Mouse (Mus musculus) layer of hippocampus, adult 11-12 months (tissue): ENCODE measurements around the gene Gfral.
A peak's percentile ranks its signal among the peaks of the same experiment; 100 is the strongest.

Experiments used
- DNase-seq: peaks from one replicate; pipeline ENCODE4 v3.0.0; 2022; ENCODE audit warnings: low spot score

Gfral gene

DNA sequence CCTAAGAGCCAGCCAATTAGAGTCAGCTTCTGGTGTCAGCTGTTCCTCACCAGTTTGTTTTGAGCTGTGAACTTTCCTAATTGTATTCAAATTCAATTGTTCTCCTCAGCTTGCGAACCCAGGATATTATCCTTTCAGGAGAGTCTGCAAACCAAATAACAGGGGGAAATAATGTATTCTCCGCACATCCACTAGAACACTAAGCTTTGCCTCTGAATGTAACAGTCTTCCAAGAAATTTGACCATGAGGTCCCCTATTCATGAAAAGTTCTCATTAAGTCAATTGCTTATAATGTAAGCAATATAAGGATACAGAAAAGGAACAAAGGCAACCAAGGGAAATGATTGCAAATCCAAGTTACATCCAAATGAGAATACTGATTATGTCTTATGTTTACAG is at the start of gene Gfral:
Gfral (minus strand) TSS at position 101 of the 400 bp plus-strand sequence.
- DNase-seq, result no peak

DNA sequence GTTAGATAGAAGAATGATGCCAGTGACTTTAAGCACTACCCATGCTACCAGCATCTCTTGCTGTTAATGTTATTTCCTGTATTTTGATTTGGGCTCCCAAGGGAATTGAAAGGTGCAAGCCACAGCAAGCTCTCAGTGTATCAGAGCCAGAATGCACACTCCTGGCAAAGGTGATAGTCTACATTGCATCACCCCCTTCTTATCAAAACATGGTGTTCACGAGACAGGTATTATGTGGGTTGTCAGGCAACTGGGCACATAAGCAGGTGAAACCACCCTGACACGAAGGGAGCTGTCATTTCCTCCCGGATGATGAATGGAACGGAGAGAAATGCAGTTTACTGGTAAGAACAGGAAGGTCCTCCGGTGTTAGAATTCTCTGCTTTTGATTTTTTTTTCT is 44.3 kb upstream of the Gfral start:
- no peak for DNase-seq

DNA sequence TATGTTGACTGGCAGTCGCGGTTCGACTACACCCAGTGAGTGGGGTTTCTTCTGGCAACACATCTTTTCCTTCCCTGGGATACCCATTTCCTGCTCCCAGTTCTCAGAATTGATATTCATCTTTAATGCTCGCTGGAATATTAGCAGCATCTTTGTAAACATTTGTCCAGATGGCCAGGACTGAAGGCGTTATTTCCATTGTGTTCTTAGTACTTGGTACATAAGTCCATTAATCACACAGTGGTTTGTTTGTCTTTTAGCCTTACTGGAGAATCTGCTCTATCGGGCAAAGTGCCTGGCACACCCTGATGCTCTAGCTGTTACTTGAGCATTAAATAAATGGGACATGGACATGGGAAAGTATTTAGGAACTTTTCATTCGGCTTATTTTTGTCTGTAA is 39.1 kb upstream of the Gfral start:
- no peak for DNase-seq

DNA sequence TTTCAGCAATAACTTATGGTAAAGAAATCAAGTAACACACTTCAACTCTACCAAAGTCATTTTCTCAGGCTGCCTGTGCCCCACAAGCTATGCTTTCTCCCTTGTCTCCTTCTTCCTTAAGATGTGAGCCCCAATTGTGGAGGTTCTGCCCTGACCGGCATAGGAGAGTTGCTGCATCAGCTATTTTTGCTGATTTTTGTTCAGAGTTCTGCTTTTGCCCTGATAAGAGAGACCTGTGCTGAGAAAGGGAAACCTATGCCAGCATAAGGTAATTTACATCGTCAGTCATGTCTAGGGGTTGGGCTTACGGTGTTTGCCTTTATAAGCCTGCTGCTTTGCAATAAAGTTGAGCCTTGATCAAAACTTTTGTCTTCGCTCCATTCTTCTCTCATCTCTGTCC is 38.7 kb upstream of the Gfral start:
- DNase-seq, result no peak

DNA sequence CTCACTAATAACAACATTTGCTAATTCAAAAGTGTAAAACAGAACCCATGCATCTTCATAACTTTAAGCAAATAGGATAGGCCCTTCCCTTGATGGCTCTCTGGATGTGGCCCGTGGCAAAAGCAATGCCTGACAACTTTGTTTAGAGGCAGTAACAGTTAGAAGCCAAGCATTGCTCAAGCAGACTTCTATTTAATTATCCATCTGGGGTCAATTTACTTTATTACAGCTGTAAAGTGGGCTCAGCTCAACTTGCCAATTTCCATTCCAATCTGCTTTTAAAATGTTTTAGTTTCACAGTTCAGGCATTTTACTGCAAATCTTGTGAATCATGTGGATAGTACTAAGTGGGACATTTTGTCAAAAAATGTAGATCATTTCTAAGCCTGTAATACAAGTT is 28.9 kb upstream of the Gfral start:
- no peak for DNase-seq

DNA sequence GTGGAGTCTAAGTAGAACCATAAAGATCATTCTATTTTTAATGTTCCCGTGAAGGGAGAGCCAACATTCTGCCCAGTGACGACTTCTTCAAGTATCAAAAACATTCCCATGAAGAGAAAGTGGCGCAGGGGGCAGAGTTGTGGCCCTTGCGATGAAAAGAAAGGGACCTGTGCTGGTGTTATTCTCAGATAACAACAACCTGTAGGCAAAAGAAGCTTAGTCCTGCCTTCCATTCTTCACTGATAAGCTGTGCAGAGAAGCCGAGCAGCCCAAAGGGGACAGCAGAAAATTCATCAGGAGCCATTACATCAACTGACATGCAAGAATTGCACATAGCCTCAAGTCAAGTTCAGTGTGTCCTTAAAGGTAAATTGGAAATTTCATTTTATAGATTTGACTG is 24.5 kb upstream of the Gfral start:
- no peak for DNase-seq

DNA sequence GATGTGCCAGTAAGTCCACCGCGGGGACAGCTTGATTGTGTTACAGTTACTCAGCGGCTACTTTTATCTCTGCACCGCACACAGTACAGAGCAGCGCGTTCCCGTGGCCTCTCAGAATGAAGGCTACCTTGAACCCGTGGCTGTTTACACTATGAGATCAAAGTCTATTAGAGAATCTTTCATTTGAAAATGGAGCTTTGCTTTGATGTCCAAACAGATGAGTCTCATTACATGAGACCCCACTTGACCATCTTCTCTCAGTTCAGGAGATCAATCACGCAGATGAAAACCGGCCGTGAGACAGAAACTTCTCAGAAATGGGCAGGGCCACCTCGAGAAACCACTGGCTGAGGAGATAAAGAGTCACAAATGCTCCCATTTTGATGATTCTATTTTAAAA is 23.8 kb upstream of the Gfral start:
- DNase-seq, result no peak

DNA sequence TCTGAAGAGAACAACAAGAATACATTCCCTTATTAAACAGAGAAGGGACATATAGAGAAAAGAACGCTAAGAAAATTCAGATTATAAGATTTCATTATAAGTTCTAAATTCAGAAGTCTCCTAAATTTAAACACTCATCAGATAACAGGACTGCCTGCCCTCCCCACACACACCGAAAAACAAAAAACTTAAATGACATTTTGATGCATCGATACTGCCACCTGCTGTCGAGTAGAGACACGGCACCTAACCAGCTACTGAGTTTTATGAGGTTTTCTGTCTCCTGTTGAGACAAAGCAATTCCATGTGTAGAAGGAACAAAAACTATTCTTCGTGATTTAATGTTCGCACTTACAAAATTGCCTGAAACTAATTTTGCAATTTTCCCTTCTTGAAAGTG is 23.2 kb upstream of the Gfral start:
- DNase-seq, result peak; percentile 56

DNA sequence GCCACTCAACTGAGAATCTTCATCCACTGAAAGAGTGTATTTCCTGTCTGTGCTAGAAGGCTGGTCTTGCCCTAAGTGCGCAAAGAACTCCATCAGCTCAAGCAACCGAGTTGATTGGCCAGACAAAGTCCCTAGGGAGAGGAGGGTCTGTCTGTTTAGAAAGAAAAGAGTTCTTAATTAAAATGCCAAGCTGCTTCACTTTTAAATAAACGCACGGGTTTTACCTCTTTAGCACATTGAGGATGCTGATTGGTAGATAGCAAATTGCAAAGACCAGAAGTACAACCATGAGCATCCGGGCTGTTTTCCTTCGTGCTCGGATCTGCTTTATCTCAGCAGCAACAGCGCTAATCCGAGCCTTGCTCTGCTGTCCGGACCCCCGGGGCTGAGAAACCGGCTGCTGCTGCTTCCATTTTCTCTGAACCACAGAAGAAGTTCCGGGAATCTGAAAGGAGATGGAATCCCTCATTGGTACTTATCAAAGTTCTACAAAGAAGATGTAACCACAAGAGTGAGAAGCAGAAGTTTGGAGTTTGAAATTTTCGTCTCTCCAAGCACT is 22.6 kb upstream of the Gfral start:
- no peak for DNase-seq

DNA sequence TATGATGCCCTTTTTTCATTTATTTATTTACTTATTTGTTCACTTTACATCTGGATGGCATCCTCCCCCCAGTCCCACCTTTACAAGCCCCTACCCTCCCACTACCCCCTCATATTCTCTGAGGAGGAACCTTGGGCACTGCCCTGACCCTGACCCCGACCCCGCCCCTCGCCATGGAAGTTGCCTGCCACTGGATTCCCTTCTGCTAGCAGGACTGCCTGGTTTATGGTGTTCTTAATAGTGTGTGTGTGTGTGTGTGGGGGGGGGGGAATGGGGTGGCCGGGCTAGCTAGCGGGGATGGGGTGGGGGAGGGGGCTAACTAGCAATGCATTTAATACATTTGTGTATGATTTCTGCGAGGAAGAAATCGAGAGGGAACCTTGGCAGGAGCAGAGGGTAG is 21.4 kb upstream of the Gfral start:
- no peak for DNase-seq

DNA sequence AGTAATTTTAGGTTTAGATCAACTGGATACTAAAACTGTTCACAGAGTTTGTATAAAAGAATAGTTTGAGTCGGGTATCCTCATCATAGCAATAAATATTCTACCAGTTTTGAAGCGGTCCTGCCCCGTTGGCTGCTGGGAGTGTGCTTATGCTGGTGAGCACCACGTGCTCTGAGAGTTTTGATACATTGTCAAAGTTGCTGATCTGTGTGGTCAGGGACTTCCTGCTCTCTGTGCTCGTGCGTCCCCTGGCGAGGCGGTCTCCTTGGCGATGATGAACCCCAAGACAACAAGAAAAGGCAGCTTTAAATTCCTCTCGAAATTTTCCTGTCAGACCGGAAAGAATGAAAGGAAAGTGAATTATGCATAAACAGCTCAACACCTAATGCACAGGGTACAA is 16.9 kb upstream of the Gfral start:
- no peak for DNase-seq

DNA sequence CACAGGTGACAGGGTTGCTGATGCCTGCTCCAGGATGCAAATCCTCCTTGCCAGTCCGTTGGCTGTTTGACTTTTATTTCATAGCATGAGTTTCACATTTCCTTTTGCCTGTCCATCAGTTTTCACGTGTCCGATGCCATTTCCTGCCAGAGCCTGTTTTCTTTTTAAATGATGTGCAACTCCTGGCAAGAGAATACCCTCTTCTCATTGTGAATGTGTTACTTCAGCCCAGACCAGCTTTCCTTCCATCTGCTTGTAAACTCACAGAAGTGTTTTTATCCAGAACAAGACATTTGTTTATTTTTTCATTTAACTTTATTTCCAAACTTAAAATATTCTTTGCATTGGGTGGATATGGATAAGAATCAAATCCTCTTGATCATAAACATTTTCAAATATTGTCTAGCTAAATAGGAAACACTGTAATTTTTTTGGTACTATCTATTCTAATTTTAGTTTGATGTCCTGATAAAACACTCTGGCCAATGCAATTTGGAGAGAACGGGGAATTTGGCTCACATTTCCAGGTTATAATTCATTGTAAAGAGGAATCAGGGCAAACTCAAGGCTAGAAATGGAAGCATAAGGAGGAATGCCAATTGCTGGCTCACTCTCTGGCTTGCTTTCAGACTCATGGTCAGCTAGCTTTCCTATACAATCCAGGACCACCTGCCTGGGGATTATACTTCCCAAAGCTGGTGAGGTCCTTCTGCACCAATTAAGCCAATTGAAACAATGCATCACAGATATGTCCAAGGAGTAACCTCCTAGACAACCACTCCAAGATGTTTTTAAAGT is 3.9 kb upstream of the Gfral start:
- no peak for DNase-seq

DNA sequence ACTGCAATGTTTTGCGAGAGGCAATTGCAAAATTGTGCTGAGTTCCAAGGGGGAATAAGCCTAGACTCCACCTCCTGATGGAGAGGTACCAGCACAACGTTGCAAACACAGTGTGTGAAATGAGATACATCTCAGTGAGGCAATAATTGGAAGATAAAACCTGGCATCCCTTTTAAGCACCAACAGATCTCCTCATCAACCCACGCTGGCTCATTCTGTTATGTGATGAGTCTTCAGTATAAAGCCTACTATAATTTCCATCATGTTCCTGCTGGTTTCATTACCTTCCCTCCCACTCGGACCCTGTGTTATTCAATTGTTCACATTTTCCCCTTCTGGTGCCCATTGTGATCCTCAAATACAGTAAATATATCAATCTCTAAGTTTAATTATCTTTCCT is 1.2 kb upstream of the Gfral start:
- peak; percentile 35 for DNase-seq

DNA sequence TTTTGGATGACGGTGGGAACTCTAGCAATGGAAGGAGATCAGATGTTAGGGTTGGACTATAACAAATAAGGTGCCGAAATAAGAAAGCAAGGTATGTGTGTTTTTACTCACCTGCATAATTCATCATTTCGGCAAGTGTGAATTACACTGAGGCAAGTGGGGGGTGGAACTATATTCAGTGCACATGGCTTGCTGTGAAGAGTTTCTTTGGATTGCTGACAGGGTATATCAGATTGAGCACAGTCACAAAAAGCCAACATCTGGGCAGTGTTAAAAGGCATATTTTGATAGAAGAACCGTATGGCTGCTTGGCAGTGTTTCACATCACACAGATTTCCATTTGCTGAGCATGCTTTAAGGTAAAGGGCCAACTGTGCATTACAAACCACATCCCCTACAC is 16.5 kb downstream of the Gfral start:
- DNase-seq, result no peak

DNA sequence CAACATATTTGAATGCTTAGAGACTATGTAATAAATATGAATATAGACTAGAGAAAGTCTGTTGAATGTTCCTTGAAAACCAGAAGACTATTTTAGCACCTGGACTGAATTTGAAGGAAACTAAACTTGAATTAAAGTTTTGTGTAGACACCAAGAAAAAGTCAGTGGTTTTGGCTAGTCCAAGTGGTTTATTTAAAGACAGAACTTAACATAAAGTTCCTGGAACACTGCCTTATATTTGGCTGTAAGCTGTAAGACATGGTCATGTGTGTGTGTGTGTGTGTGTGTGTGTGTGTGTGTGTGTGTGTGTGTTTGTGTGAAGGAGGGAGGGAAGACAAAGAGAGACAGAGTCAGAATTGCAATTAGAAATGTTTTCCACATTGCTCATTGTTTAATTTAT is 34.2 kb downstream of the Gfral start:
- DNase-seq, result no peak

DNA sequence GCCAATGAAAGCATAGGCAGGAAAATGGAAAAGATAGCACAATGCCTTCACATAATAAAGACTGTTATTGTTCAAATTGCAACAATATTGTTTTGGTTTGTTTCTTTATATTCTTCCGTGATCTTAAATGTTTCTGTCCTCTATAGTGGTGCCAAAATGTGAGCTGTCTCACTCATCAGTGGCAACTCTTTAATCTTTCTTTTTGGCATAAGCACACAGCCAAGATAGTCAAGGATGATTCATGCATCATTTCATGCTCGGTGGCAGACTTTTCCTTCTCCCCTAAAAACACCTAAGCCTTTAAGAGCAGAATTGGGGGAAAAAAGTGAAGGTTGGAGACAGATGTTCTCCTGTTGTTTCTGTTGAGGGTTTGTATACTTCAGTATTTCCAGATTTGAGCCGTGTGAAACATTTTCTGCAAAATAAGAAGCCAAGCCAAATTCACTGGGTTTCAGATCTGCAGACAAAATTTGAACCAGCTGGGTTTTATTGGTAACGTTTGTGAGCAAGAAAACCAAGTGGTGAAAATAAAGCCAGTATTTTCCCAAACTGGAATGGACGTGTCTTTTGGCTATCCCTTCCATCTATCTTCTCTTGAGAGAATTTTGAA is 40.7 kb downstream of the Gfral start:
- no peak for DNase-seq

DNA sequence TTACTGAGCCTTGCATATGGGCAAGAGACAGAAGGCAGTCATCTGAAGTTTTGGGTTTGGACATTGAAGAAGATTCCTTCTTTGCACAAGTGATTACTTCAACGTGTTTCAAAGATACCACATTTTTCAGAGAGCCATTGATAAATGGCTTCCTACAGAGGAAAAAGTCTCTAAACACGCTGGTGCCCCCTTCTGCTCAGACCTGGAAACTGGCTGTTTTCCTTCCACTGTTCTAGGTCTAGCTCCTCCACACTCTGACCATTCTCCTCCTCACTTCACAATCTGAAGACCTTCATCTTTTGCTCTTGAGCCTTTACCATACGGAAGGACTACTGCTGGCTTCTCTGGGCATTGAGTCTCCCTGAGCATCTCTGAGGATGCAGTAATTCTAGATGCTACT is 45.1 kb downstream of the Gfral start:
- peak; percentile 14 for DNase-seq

DNA sequence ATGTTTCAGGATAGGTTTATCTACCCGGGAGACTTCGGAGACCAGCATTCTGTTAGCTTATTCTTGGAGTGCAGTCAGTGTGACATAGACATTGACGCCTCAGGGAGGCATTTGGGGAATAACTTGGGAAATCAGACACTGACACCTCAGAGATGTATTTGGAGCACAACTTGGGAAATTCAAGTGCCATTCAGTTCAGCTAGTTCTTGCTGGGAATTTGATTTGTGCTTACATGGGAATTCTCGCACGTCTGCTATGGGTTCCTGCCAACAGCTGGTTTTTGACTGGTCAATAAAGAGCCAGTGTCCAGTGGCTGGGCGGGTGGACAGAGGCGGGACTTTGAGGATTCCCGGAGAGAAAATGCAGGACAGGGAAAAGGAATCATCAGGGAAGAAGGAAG is 51.0 kb downstream of the Gfral start:
- DNase-seq, result no peak

DNA sequence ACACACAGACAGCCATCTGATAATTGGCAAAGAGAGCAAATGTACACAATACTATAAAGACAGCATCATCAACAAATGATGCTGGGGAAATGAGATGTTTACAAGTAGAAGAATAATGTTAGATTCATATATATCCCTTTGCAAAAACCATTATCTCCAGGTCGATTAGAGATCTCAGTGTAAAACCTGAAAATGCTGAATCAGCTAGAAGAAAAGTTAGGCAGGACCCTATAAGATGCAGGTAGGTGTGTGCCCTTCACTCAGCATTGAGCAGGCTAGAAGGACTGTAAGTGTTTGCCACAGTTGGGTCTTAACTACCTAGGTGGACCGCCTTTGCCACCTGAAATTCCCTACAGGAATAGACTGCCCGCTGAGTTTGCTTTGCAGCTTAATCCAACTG is 67.9 kb downstream of the Gfral start:
- no peak for DNase-seq

DNA sequence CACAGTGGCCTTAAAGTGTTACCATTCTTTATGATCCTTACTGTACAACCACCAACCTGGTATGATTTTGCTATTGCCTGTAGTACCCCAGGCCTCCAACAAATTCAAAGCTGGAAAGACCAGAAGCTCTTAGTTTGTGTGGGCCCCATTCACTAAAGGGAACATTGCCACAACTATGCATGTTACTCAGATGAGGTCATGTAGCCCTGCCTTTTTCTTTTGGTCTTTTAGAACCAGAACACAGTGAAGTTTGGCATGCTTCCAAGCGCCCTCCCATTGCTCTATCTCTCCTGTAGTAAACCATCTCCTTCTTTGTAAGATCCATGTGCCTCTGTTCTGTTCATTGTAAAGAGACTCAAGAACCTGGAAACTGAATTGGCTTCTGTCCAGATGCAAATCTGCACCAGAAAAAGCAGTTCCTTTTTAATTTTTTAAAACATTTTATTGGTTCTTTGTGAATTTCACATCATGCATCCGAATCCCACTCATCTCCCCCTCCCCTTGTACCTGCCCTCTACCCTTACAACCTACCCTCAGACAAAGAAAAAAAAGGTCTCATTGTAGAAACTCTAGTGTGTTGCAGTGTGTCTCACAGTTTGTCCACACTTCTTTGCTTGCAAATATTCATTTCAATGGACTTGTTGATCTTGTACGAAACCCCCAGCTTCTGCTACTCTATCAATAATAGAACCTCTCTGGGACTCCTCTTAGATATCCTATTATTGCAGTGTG is 74.9 kb downstream of the Gfral start:
- peak; percentile 5 for DNase-seq

DNA sequence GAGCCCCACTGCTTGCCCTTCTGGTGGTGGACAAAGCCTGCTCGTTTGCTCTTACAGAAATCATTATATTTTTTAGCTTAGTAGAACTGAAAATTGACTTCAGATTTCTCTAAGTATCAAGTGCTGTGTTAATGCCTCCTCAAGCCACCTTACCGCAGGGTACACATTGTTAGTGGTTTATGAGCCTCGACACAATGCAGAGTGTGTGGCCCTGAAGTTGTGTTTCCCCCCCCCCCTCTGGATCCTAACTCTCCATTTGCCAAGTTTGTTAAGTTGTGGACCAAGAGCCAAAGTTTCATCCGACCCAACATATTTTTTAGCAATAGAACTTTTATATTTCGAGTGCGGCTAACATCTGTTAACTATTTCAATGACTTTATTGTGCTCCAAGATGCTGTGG is 79.4 kb downstream of the Gfral start:
- DNase-seq, result no peak

DNA sequence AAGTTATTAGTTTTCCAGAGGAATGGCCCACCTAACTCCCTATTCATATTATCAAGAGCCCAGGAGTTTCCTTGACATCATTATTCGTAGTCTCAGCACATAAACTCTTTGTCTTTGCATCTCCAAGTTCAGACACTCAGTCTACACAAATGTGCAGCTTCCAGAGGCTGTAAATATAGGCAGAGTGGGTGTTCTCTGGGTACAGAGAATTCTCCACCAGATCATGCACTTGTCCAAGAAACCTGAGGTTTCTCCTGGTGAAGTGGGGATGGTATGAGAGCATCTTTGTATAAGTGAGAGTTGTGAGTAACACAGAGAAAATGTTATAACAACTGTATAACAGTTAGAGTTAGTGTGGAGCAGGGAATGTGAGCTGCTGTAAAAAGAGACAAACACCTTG is 84.1 kb downstream of the Gfral start:
- DNase-seq, result no peak

DNA sequence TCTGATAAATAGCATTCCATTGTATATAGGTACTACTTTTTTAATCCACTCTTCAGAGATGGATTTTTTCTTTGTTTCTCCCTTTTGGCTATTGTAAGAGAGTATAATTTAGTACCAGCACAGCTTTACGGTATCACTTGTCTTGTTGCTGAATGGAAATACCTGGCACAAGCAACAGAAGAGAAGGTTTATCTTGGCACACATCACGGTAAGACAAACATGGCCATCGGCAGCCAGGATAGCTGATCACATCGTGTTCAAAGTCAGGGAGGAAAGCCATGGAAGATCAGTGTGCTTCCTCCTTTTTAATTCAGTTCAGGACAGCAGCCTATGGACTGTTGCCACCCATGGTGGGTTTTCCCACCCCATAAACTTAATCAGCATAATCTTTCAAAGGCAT is 89.2 kb downstream of the Gfral start:
- DNase-seq, result no peak
